Mouse (Mus musculus) forebrain, embryonic 11.5 days (tissue): Measurements from ENCODE around the gene Syt16. TPM values are rescaled to one million over a fixed set of nuclear protein-coding genes. Genes with fewer than 3 reads are reported as not detected.
A peak's percentile ranks its signal among the peaks of the same experiment; 100 is the strongest.

Experiments
- ATAC-seq: fragments of 200-750 bp; cut with Nextera tagmentation; replicated peaks from 2 replicates; pipeline ENCODE4 v1.8.0; 2017; ENCODE audit warnings: moderate TSS enrichment; ENCODE audit not compliant: low FRiP score
- DNase-seq: peaks from one replicate; pipeline ENCODE4 v3.0.0-alpha.2; 2017; ENCODE audit warnings: low spot score
- H3K27ac ChIP-seq: fragments of 300-500 bp; sonication (generic); 2 replicates; pipeline ENCODE4 v1.5.1; 2014; ENCODE audit warnings: low read depth, low read length
- H3K27me3 ChIP-seq: fragments of 300-500 bp; sonication (generic); 2 replicates; pipeline ENCODE4 v1.6.1; 2014; ENCODE audit warnings: mild to moderate bottlenecking, low read length, mixed read lengths; ENCODE audit not compliant: control insufficient read depth, insufficient read depth
- H3K36me3 ChIP-seq: fragments of 300-500 bp; sonication (generic); 2 replicates; pipeline ENCODE4 v1.6.1; 2014; ENCODE audit warnings: mild to moderate bottlenecking, low read length, moderate library complexity, mixed read lengths; ENCODE audit not compliant: control insufficient read depth, insufficient read depth
- H3K4me1 ChIP-seq: fragments of 300-500 bp; sonication (generic); replicated peaks from 2 replicates; pipeline ENCODE4 v1.6.1; 2014; ENCODE audit warnings: low read length, mixed read lengths; ENCODE audit not compliant: control insufficient read depth, insufficient read depth
- H3K4me2 ChIP-seq: fragments of 300-500 bp; sonication (generic); 2 replicates; pipeline ENCODE4 v1.6.1; 2014; ENCODE audit warnings: low read depth, mild to moderate bottlenecking, low read length, moderate library complexity, mixed read lengths; ENCODE audit not compliant: severe bottlenecking
- H3K4me3 ChIP-seq: fragments of 300-500 bp; sonication (generic); 2 replicates; pipeline ENCODE4 v1.5.1; 2014; ENCODE audit warnings: low read depth, low read length
- H3K9ac ChIP-seq: fragments of 300-500 bp; sonication (generic); 2 replicates; pipeline ENCODE4 v1.6.1; 2014; ENCODE audit warnings: low read length
- H3K9me3 ChIP-seq: fragments of 300-500 bp; sonication (generic); 2 replicates; pipeline ENCODE4 v1.6.1; 2016; ENCODE audit warnings: low read length, mixed read lengths; ENCODE audit not compliant: control insufficient read depth
- WGBS: fragments of 180-500 bp; shearing (Covaris S2); extraction: QIAGEN DNeasy Blood & Tissue Kit; methylation state at CpG from one replicate; pipeline ENCODE4 v1.1.7; 2014; 5-methylcytosine and 5-hydroxymethylcytosine counted together
- polyA plus RNA-seq: library from polyadenylated mRNA; unstranded; fragments of >200 nt; fragmentation: Nextera tagmentation; extraction: Ambion mirVana; gene quantifications from 2 replicates; pipeline ENCODE4 v1.2.1, GENCODE M21; 2014

Syt16 gene
- polyA plus RNA-seq, 1 experiment from 2014 or later: 4.9 TPM

GRCm38 (mm10) chr12:74142147-74142546 is 144.7 kb downstream of the Syt16 start:
- no peak for ATAC-seq
- no peaks in the 10 kb centered on the region for H3K27me3 ChIP-seq
- H3K9ac ChIP-seq: no peak overlapping the region
- no peak overlapping the region for H3K27ac ChIP-seq
- WGBS: 83% methylated on average over 7 of the region's 7 CpGs
- H3K4me3 ChIP-seq: no peak overlapping the region
- DNase-seq: no peak
- no peaks in the 10 kb centered on the region for H3K9me3 ChIP-seq
- no peak overlapping the region for H3K4me2 ChIP-seq
- no peaks in the 10 kb centered on the region for H3K4me1 ChIP-seq
- no peaks in the 10 kb centered on the region for H3K36me3 ChIP-seq

GRCm38 (mm10) chr12:74144385-74144784 is 146.9 kb downstream of the Syt16 start:
- H3K27me3 ChIP-seq: no peaks in the 10 kb centered on the region
- WGBS: 72% methylated on average over 5 of the region's 5 CpGs
- H3K4me1 ChIP-seq: no peaks in the 10 kb centered on the region
- H3K9ac ChIP-seq: no peak overlapping the region
- no peak overlapping the region for H3K4me2 ChIP-seq
- H3K4me3 ChIP-seq: no peak overlapping the region
- no peaks in the 10 kb centered on the region for H3K36me3 ChIP-seq
- no peak for ATAC-seq
- H3K9me3 ChIP-seq: no peaks in the 10 kb centered on the region
- DNase-seq: no peak
- no peak overlapping the region for H3K27ac ChIP-seq

- no peaks in the 10 kb centered on the region for H3K9me3 ChIP-seq
- H3K36me3 ChIP-seq: no peaks in the 10 kb centered on the region
- DNase-seq: no peak
- no peaks in the 10 kb centered on the region for H3K27me3 ChIP-seq
- H3K4me2 ChIP-seq: no peak overlapping the region
- WGBS: 89% methylated on average over 3 of the region's 3 CpGs
- ATAC-seq: no peak
- no peak overlapping the region for H3K9ac ChIP-seq
- no peak overlapping the region for H3K27ac ChIP-seq
- H3K4me3 ChIP-seq: no peak overlapping the region
- no peaks in the 10 kb centered on the region for H3K4me1 ChIP-seq
These were observed 163.3 kb downstream of the Syt16 start for GRCm38 (mm10) chr12:74160791-74161190.

- 92% methylated on average over 2 of the region's 2 CpGs for WGBS
- no peak for ATAC-seq
These were observed 165.6 kb downstream of the Syt16 start for GRCm38 (mm10) chr12:74163080-74163479.

GRCm38 (mm10) chr12:74171257-74171656 is 173.8 kb downstream of the Syt16 start:
- Histone ChIP-seq H3K4me3 (no peak overlapping the region), H3K4me1 (0 out of 2 replicates have a peak, but pooled peaks cover 5% of the 10 kb centered on the region), H3K9me3 (no peaks in the 10 kb centered on the region), H3K27me3 (no peaks in the 10 kb centered on the region), H3K27ac (no peak overlapping the region), H3K36me3 (no peaks in the 10 kb centered on the region), H3K9ac (no peak overlapping the region), H3K4me2 (no peak overlapping the region)
- DNase-seq: no peak
- 84% methylated on average over 1 of the region's 1 CpGs for WGBS
- no peak for ATAC-seq

More at GRCm38 (mm10) chr12:74163080-74163479, 165.6 kb downstream of the Syt16 start:
- Histone ChIP-seq H3K9ac (no peak overlapping the region), H3K4me3 (no peak overlapping the region), H3K9me3 (no peaks in the 10 kb centered on the region), H3K4me1 (no peaks in the 10 kb centered on the region), H3K27me3 (no peaks in the 10 kb centered on the region), H3K4me2 (no peak overlapping the region), H3K36me3 (no peaks in the 10 kb centered on the region), H3K27ac (no peak overlapping the region)
- no peak for DNase-seq

GRCm38 (mm10) chr12:74173902-74174301 is 176.4 kb downstream of the Syt16 start:
- Histone ChIP-seq H3K9me3 (no peaks in the 10 kb centered on the region), H3K4me1 (0 out of 2 replicates have a peak, but pooled peaks cover 5% of the 10 kb centered on the region), H3K4me2 (no peak overlapping the region), H3K27me3 (no peaks in the 10 kb centered on the region), H3K9ac (no peak overlapping the region), H3K27ac (no peak overlapping the region), H3K36me3 (no peaks in the 10 kb centered on the region), H3K4me3 (no peak overlapping the region)
- DNase-seq (no peak), ATAC-seq (no peak)
- 45% methylated on average over 3 of the region's 3 CpGs for WGBS

GRCm38 (mm10) chr12:74184596-74184995 is 187.1 kb downstream of the Syt16 start:
- Histone ChIP-seq H3K4me2 (no peak overlapping the region), H3K9me3 (no peaks in the 10 kb centered on the region), H3K9ac (no peak overlapping the region), H3K27me3 (no peaks in the 10 kb centered on the region), H3K4me3 (no peak overlapping the region), H3K4me1 (no peaks in the 10 kb centered on the region; the same call in 1 of the 2 replicates), H3K27ac (no peak overlapping the region), H3K36me3 (no peaks in the 10 kb centered on the region)
- no peak for ATAC-seq
- WGBS: 68% methylated on average over 17 of the region's 17 CpGs
- DNase-seq: no peak

- Histone ChIP-seq H3K4me1 (no peaks in the 10 kb centered on the region; the same call in 1 of the 2 replicates), H3K4me2 (no peak overlapping the region), H3K9ac (no peak overlapping the region), H3K4me3 (no peak overlapping the region), H3K9me3 (no peaks in the 10 kb centered on the region), H3K27ac (no peak overlapping the region), H3K27me3 (no peaks in the 10 kb centered on the region), H3K36me3 (no peaks in the 10 kb centered on the region)
- DNase-seq: no peak
- 85% methylated on average over 11 of the region's 11 CpGs for WGBS
- no peak for ATAC-seq
These were observed 190.9 kb downstream of the Syt16 start for GRCm38 (mm10) chr12:74188243-74188785.

GRCm38 (mm10) chr12:74188815-74189214 is 191.4 kb downstream of the Syt16 start:
- Histone ChIP-seq H3K4me3 (no peak overlapping the region), H3K4me1 (no peaks in the 10 kb centered on the region; the same call in 1 of the 2 replicates), H3K27me3 (no peaks in the 10 kb centered on the region), H3K36me3 (no peaks in the 10 kb centered on the region), H3K9me3 (no peaks in the 10 kb centered on the region), H3K9ac (no peak overlapping the region), H3K4me2 (no peak overlapping the region), H3K27ac (no peak overlapping the region)
- DNase-seq (no peak), ATAC-seq (0 out of 2 replicates have a peak, but pooled peaks have one; percentile 64)
- WGBS: 52% methylated on average over 7 of the region's 7 CpGs
